Mouse (Mus musculus) embryonic stem cell, embryonic (primary cell): Measurements from ENCODE around the gene Pard6b.

Experiments used
- CTCF ChIA-PET, 4 experiments: fragments of 300-600 bp in 2 of 4; fragments of 350-600 bp in 2 of 4; sonication (Branson Sonifier 250); formaldehyde crosslinking; loops; one replicate each; lab custom pipeline; 2022; ENCODE audit warnings: inconsistent platforms in 2 of 4; lab: Charles Lee
- POLR2A ChIA-PET, 4 experiments: fragments of 300-600 bp in 2 of 4; fragments of 350-600 bp in 2 of 4; sonication (Branson Sonifier 250); formaldehyde crosslinking; loops; one replicate each; lab custom pipeline; 2022; ENCODE audit warnings: antibody characterized with exemption in 4 of 4, inconsistent platforms in 1 of 4; lab: Charles Lee

Gene Pard6b

DNA sequence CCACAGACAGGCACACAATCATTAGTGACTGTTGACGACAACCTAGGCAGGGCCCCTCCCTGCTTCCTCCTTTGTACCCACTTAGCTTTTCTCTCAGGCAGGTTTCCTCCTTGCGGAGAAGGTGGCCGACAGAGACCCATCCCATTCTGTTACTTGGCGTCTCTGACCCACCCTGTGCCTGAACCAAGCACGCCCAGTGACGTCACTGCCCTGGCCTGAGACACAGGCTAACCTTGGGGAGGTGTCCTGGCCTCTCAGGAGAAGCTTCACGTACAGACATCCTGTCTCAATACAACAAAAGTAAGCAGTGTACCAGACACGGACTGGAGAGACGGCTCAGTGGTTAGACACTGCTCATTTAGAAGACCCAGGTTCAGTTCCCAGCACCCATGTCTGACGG lies 22.5 kb downstream of the Pard6b start:
- POLR2A ChIA-PET = interaction anchor here in 3 of 4 experiments (0.5 to 5.7 kb wide), 20 partner anchors 9 to 175 kb away, joined by 3 to 59 read pairs (median 4); partner anchors contain the start of genes Adnp (in 1 of the 3), Pard6b (in 1 of the 3) and Ptpn1 (in 1 of the 3)
- CTCF ChIA-PET = interaction anchor here in 3 of 4 experiments (0.5 to 3.8 kb wide), 10 partner anchors 9 to 90 kb away, joined by 3 to 19 read pairs (median 4); no protein-coding TSS in a partner anchor

DNA sequence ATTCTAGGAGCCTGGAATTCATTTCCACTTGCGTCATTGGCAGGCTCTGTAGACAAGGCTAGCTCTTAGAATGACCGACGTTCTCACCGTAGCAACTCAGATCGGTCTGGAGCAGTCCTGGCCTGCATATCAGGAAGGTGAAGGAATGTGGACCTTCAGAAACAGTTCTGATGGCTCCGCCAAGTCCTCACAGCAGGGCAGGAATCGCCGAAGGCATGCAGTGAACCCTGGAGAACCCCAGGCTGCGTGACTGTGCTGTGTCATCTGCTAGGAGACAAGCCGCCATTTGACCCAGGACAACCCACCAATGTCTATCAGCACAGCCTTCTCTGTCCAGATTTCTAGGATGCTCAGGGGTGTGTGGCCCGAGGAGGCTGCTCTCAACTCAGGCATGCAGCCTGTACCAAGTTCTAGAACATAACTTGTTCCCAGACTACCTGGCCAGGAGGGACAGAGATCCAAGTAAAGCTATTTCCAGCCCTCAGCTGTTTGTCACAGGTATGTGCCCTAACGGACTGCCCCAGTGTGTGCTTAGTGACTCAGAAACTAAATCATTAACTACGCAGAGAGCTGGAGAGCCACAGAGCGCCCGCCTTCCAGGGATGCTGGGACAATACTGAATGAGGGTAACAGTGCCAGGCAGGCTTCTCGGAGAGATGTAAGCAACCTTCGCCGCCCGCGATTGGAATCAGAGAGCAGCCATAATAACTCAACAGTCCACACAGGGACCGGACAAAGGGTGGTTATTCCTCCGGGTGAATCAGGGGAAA lies 23.8 kb downstream of the Pard6b start:
- ChIA-PET CTCF (interaction anchor here in 3 of 4 experiments (0.6 to 3.8 kb wide), 9 partner anchors 8 to 320 kb away, joined by 3 to 19 read pairs (median 3); no protein-coding TSS in a partner anchor), POLR2A (interaction anchor here in 3 of 4 experiments (0.6 to 5.7 kb wide), 16 partner anchors 8 to 346 kb away, joined by 3 to 59 read pairs (median 4); partner anchors contain the start of genes Adnp (in 1 of the 3) and Pard6b (in 1 of the 3))

GRCm38 (mm10) chr2:168105271-168105670 lies 24.5 kb downstream of the Pard6b start:
- POLR2A ChIA-PET = interaction anchor here in 3 of 4 experiments (0.6 to 5.7 kb wide), 8 partner anchors 7 to 347 kb away, joined by 3 to 59 read pairs (median 6); partner anchors contain the start of gene Adnp (in 1 of the 3)
- CTCF ChIA-PET = interaction anchor here in 1 of 4 experiments (0.6 to 3.8 kb wide), 2 partner anchors 7 to 319 kb away, joined by 3 to 19 read pairs; no protein-coding TSS in a partner anchor

DNA sequence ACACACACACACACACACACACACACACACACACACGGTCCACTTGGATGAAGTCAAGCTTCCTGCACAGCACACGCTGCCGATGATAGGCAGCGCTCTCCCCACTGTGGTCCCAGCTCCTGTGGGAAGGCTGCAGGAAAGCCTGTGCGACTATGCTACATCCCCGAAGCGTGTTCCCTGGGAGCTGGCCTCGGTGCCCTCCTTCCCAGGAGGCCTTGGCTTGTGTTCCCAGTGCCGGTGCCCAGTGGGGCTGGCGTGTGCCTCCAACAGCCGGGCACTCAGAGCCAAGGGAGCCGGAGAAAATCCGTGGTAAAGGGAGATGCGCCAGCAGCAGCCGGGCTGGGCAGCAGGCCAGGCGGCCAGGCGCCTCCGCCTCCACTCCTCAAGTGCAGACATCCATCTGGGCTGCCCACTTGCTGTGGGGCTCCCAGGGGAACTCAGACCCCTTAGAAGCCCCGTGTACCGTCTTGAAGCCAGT lies 25.9 kb downstream of the Pard6b start:
- POLR2A ChIA-PET = interaction anchor here in 3 of 4 experiments (0.6 to 1.5 kb wide), 11 partner anchors 9 to 329 kb away, joined by 3 to 4 read pairs (median 3); partner anchors contain the start of gene Pard6b (in 1 of the 3)

DNA sequence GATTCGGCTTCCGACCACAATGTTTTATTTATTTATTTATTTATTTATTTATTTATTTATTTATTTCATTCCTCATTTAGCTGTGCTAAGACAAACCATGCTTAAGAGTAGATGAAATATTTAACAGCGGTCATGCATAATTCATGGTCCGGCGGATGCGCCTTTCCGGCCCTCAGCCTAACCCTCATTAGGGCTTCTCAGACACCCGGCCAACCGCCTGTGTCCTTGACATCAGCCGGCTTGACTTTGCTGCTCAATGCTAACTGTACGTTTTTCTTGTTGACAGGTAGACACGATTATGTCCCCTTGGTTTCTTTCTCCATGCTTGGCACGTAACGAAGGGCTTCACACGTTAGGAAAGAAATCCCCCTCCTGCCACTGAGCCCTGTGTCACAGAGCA lies 26.6 kb downstream of the Pard6b start:
- ChIA-PET CTCF (interaction anchor here in 2 of 4 experiments (1.0 to 1.5 kb wide), 4 partner anchors 9 to 11 kb away, joined by 3 to 11 read pairs (median 6); no protein-coding TSS in a partner anchor), POLR2A (interaction anchor here in 2 of 4 experiments (0.5 to 1.5 kb wide), 4 partner anchors 9 to 47 kb away, joined by 3 to 10 read pairs (median 4); no protein-coding TSS in a partner anchor)

More for the DNA sequence above, 25.9 kb downstream of the Pard6b start:
- CTCF ChIA-PET = interaction anchor here in 3 of 4 experiments (0.6 to 1.5 kb wide), 11 partner anchors 8 to 1121 kb away, joined by 3 to 11 read pairs (median 4); no protein-coding TSS in a partner anchor

- ChIA-PET CTCF (interaction anchor here in 1 of 4 experiments (0.6 kb wide), 2 partner anchors 58 to 68 kb away, joined by 4 to 9 read pairs; no protein-coding TSS in a partner anchor), POLR2A (interaction anchor here in 2 of 4 experiments (0.7 to 1.3 kb wide), 4 partner anchors 10 to 100 kb away, joined by 3 to 10 read pairs (median 4); partner anchors contain the start of gene Adnp (in 1 of the 2))
Observed at GRCm38 (mm10) chr2:168107901-168108300, 27.1 kb downstream of the Pard6b start.

- CTCF ChIA-PET = interaction anchor here (0.5 to 7.6 kb wide), 30 partner anchors 8 to 207 kb away, joined by 3 to 69 read pairs (median 4); partner anchors contain the start of gene Adnp (in 2 of the 4)
- POLR2A ChIA-PET = interaction anchor here (0.6 to 9.5 kb wide), 26 partner anchors 9 to 709 kb away, joined by 3 to 155 read pairs (median 6); partner anchors contain the start of genes Adnp (in 4 of the 4) and Pard6b (in 1 of the 4)
Observed at GRCm38 (mm10) chr2:168111902-168112301, 31.1 kb downstream of the Pard6b start.

DNA sequence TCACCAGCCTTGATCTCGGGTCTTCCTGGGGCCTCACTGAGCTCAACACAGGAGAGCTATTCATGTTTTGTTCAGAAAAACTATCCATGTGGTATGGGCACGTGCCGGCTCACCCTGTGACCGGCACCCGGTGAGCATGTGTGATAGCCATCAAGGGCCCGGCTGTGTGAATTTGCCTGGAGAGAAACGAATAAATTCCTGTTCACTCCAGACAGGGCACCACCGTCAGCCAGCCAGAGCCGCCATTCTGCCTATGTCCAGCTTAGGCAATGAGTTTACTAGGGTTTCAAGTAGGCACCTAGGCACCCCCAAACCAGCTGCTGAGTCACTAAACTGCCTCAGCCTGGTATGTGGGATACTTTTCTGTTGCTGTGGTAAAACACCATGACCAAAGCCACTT lies 32.5 kb downstream of the Pard6b start:
- ChIA-PET CTCF (interaction anchor here in 3 of 4 experiments (0.7 to 7.6 kb wide), 25 partner anchors 9 to 374 kb away, joined by 3 to 69 read pairs (median 5); partner anchors contain the start of genes Adnp (in 2 of the 3) and Pard6b (in 1 of the 3)), POLR2A (interaction anchor here (0.6 to 9.5 kb wide), 45 partner anchors 9 to 892 kb away, joined by 3 to 155 read pairs (median 5); partner anchors contain the start of genes Pard6b (in 3 of the 4) and Adnp (in 2 of the 4))

GRCm38 (mm10) chr2:168113692-168114091 lies 32.9 kb downstream of the Pard6b start:
- ChIA-PET CTCF (interaction anchor here in 3 of 4 experiments (0.8 to 7.6 kb wide), 21 partner anchors 10 to 375 kb away, joined by 3 to 69 read pairs (median 6); partner anchors contain the start of genes Adnp (in 2 of the 3) and Pard6b (in 1 of the 3)), POLR2A (interaction anchor here (0.6 to 9.5 kb wide), 41 partner anchors 8 to 892 kb away, joined by 3 to 155 read pairs (median 5); partner anchors contain the start of genes Pard6b (in 3 of the 4) and Adnp (in 2 of the 4))

GRCm38 (mm10) chr2:168114699-168115350 lies 34.0 kb downstream of the Pard6b start:
- POLR2A ChIA-PET = interaction anchor here (0.6 to 9.5 kb wide), 72 partner anchors 8 to 1423 kb away, joined by 3 to 155 read pairs (median 4); partner anchors contain the start of genes Adnp (in 3 of the 4), Dpm1 (in 2 of the 4), Gm20716 (in 2 of the 4) and Mocs3 (in 2 of the 4)
- CTCF ChIA-PET = interaction anchor here (0.5 to 7.6 kb wide), 53 partner anchors 8 to 815 kb away, joined by 3 to 69 read pairs (median 4); partner anchors contain the start of genes Adnp (in 2 of the 4), Dpm1 (in 1 of the 4), Gm20431 (in 1 of the 4) and Gm20716 (in 1 of the 4)

DNA sequence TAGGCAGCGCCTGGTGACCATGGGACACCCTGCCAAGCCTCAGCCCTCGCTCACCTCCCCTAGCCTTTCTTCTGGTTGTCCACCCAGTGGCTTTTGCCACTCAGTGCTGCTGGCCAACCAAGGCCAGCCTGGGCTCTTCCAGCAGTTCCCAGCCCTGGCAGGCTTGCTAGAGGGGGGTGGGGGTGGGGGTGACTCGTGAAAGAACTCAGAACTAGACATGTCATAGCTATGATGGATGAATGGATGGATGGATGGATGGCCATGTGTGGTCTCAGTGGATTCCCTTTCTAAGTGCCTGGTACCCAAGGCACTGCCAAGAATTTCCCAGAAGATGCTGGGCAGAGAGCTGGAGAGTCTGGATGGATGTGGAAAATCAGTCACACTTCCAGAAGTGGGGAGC lies 35.0 kb downstream of the Pard6b start:
- POLR2A ChIA-PET = interaction anchor here (0.6 to 9.5 kb wide), 40 partner anchors 9 to 426 kb away, joined by 3 to 155 read pairs (median 6); partner anchors contain the start of genes Adnp (in 2 of the 4), Dpm1 (in 2 of the 4), Gm20716 (in 2 of the 4) and Mocs3 (in 2 of the 4)

GRCm38 (mm10) chr2:168117147-168117546 lies 36.3 kb downstream of the Pard6b start:
- ChIA-PET POLR2A (interaction anchor here (0.5 to 9.5 kb wide), 63 partner anchors 8 to 722 kb away, joined by 3 to 155 read pairs (median 5); partner anchors contain the start of genes Adnp (in 4 of the 4), Dpm1 (in 2 of the 4), Gm20716 (in 2 of the 4) and Mocs3 (in 2 of the 4)), CTCF (interaction anchor here (0.6 to 7.6 kb wide), 90 partner anchors 8 to 788 kb away, joined by 3 to 69 read pairs (median 5); partner anchors contain the start of genes Adnp (in 3 of the 4), Kcng1 (in 1 of the 4), Pard6b (in 1 of the 4) and Ripor3 (in 1 of the 4))

More for the DNA sequence above, 35.0 kb downstream of the Pard6b start:
- CTCF ChIA-PET = interaction anchor here (0.7 to 7.6 kb wide), 23 partner anchors 9 to 765 kb away, joined by 3 to 69 read pairs (median 7); partner anchors contain the start of genes Adnp (in 3 of the 4) and Ripor3 (in 1 of the 4)

DNA sequence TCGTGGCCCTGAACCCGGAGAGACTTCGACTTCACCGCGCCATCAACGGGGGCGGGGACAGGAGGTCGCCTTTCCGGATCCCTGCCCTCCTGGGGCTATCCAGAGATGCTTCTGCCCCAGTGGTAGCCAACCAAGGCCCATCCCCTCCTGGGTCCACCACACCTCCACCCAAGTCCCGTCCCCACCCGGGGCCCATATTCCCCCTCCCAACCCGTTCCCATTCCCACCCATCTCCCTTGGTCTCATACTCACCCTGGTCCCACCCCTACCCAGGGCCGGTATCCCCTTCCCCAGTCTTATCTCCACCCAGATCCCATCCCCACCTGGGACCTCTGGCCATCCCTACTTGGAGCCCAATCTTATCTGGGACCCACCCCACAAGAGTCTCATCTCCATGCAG lies 36.7 kb downstream of the Pard6b start:
- CTCF ChIA-PET = interaction anchor here (0.6 to 7.6 kb wide), 55 partner anchors 7 to 838 kb away, joined by 3 to 69 read pairs (median 5); partner anchors contain the start of genes Adnp (in 3 of the 4) and Ripor3 (in 1 of the 4)
- POLR2A ChIA-PET = interaction anchor here (0.5 to 9.5 kb wide), 59 partner anchors 7 to 1168 kb away, joined by 3 to 155 read pairs (median 6); partner anchors contain the start of genes Adnp (in 4 of the 4), Pard6b (in 2 of the 4), Dpm1 (in 1 of the 4) and Gm20716 (in 1 of the 4)

- ChIA-PET CTCF (interaction anchor here (0.5 to 7.6 kb wide), 33 partner anchors 8 to 838 kb away, joined by 3 to 69 read pairs (median 7); partner anchors contain the start of genes Adnp (in 2 of the 4) and Ripor3 (in 1 of the 4)), POLR2A (interaction anchor here (0.6 to 9.5 kb wide), 38 partner anchors 7 to 1169 kb away, joined by 3 to 155 read pairs (median 6); partner anchors contain the start of genes Adnp (in 3 of the 4), Dpm1 (in 1 of the 4), Gm20716 (in 1 of the 4) and Mocs3 (in 1 of the 4))
Observed at GRCm38 (mm10) chr2:168117967-168118366, 37.2 kb downstream of the Pard6b start.

GRCm38 (mm10) chr2:168118456-168118855 lies 37.7 kb downstream of the Pard6b start:
- POLR2A ChIA-PET = interaction anchor here (0.6 to 9.5 kb wide), 35 partner anchors 10 to 614 kb away, joined by 3 to 155 read pairs (median 5); partner anchors contain the start of genes Adnp (in 2 of the 4), Dpm1 (in 1 of the 4), Gm20716 (in 1 of the 4) and Mocs3 (in 1 of the 4)
- CTCF ChIA-PET = interaction anchor here (0.5 to 7.6 kb wide), 23 partner anchors 9 to 838 kb away, joined by 3 to 69 read pairs (median 7); partner anchors contain the start of gene Adnp (in 2 of the 4)
